Mouse (Mus musculus): ENCODE data around the gene Prmt3.
A peak's percentile ranks its signal among the peaks of the same experiment; 100 is the strongest.

The Prmt3 gene

DNA sequence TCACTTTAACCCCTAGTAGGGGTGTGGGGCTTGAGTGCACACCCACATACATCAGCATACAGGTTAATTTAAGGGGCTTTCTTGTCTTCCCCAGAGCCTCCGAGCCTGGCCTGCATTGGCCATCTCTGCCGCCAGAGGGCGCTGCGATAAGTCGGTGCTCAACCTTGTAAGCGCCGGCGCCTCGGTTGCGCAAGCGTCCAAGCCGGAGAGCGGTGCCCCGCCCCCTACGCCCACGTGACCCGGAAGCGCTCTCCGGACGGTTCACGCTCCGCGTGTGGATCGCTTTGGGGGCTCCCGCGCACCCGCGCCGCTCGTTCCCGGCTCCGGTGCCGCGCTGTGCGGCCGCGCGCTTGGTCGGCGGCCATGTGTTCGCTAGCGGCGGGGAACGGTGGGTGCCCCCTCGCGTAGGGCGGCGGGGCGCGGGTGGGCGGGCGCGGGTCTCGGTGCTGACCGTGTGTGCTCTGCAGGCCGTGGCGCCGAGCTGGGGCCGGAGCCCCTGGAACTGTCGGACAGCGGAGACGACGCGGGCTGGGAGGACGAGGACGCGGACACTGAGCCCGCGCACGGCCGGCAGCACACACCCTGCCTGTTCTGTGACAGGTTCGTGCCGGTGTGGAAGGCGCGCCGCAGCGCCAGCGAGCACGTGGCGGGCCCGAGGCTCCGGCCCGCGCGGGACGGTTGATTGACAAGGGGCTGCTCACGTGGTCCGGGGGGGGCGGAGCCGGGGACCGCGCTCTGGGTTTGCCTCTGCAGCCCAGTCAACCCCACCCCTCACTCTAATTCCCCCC, at the start of gene Prmt3:
TSS of gene Prmt3 (plus strand) at position 233 of the 788 bp plus-strand sequence.
- peak; percentile 95 for DNase-seq (ENCODE audit: low read depth)

GRCm38 (mm10) chr7:49734342-49734741, 43.8 kb upstream of the Prmt3 start:
- no peak for DNase-seq (ENCODE audit: low read depth)

DNA sequence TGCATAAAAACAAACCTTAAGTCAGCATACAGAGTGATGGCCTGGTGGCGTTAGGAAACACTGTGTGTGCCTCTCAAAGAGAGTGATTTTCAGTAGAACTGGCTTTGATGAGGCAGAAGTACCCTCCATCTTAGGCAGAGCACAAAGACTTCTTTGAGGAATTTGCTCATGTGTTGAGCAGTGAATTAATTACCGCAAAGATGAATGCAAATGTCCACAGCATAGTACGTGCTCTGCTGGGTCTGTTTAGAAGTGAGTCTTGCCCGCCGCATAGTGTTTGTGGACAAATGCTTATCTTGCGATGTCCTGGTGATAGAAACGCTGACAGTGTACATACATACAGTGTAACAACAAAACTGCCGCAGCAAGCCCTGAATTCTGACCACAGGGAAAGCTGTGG, 38.7 kb upstream of the Prmt3 start:
- no peak for DNase-seq (ENCODE audit: low read depth)

GRCm38 (mm10) chr7:49741474-49741873, 36.7 kb upstream of the Prmt3 start:
- no peak for DNase-seq (ENCODE audit: low read depth)

DNA sequence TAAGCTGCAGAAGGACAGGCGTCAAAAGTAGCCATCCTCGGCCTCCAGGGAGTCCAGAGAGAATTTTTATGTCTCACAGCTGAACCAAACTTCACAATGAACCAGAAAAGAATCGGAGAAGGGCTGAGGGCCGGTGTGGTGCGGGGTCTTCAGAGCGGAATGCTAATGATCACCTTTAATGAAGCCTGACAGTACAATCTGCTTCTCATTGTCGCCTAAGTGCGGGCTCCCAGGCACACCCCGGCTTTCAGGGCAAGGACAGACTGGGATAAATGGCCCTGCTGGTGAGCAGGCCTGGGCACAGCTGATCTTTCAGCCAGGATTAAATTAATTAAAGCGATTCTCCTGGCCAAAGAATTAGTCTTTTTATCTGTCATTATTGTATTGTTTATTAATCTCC, 36.2 kb upstream of the Prmt3 start:
- DNase-seq (ENCODE audit: low read depth), result no peak

DNA sequence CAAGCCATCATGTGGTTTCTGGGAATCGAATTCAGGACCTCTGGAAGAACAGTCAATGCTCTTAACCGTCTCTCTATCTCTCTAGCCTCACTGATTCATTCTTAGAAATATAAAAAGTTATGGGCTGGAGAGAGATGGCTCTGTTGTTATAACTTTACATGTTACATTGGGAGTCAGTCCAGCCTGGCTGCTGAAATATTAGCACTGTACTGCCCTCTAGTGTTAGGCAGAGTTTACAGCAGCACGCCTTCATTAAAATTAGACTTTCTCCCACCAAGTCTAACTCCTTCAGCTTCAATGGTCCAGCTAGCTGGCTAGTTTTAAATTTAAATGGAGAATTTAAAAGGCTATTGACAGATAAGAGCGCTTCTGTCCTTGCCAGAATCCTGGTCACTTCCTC, 27.0 kb upstream of the Prmt3 start:
- DNase-seq (ENCODE audit: low read depth), result no peak

- peak; percentile 50 for DNase-seq (ENCODE audit: low read depth)
Measured at GRCm38 (mm10) chr7:49752730-49753506, 25.2 kb upstream of the Prmt3 start.

DNA sequence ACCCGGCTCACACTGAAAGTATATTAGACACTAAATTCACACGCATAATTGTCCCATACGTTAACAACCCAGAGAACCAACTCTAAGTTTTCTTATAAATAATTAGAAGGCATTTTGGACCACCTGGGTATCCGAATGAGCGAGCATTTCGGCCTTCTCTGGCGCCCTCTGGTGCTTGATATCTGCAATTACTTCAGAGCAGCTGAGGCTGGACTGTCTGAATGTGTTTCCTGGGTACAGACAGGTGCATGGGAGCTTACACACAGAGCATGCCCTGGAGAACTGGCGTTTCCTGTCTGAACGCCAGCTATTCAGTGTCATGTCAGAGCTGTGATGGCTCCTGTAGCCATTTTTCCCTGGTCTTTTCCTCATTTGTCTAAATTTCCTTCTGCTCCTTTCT, 23.4 kb upstream of the Prmt3 start:
- no peak for DNase-seq (ENCODE audit: low read depth)

DNA sequence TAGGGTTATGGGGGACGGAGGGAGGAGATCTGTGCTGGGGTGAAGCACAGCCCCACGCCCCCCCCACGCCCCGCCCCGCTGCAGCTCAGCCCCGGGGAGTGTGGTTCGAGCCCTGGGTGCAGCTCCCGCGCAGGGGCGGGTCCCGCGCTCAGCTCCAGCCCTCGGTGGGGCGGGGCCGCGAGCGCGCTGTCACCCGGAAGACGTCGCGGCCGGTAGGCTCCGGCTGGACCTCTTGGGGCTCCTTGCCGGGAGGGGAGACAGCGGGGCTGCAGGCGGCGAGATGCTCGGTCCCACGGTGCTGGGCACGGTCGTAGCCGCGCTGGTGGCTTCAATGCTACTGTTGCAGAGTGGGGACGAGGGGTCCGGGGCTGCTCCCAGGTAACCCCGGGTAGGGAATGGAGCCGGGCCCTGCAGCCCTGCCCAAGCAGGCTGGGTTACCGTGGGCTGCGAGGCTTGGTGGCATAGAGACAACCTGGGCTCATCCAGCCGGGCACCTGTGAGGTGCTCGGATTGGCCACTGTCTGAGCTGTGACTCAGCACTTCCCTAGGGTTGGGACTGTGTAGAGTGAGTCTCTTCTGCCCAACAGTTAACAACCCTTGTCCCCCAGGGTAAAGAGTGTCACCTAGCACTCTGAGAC, 19.1 kb upstream of the Prmt3 start, which contains the start of gene Htatip2:
TSS of gene Htatip2 (plus strand) at position 182 of the 638 bp plus-strand sequence.
- no peak for DNase-seq (ENCODE audit: low read depth)

DNA sequence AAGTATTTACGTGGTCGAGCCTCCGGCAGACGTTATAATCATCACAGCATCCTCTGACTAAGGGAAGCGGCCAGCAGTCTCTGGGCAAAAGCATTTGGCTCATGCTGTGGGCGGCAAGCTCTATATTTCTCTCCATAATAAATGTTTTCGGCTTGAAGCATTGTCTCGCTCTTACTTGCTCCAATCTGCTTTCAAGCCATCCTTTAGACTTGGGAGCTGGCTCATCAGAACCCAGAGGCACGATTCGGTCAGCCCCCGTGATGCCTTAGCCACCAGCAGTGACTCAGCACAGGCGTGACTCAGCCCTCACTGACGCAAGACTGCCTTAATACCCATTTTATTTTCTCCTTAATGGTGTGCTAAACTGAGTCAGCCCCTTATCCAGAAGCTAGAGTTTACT, 15.5 kb upstream of the Prmt3 start:
- no peak for DNase-seq (ENCODE audit: low read depth)

DNA sequence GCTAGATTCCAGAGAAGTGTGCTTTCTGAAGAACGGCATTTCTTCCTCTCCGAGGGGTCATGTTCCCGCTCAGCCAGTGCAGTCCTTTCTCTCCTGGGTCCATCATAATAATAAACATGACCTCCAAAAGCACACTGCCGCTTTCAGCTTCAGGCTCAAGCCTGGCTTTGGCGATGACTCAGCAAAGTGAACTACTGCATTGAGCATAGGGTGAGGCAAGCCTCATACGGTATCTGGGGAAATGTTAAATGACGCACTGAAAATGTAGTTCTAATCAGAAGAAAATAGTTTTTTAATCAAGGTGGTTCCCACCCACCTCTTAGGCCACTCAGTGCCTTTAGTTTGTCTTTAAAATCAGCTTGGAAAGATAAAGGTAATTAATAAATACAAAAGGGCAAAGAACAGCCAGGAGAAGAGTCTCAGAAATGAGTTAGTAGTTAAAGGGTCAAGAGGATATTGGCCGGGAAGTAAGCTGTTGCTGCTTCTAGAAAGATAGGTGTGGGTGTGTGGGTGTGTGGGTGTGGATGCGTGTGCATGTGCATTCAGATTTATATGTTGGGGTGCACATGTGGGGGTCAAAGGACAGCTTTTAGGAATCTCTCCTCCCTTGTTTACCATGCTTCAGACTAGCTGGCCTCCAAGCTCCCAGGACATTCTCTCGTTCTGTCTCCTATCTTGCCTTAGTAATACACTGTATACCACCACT, 14.0 kb upstream of the Prmt3 start:
- DNase-seq (ENCODE audit: low read depth), result no peak

DNA sequence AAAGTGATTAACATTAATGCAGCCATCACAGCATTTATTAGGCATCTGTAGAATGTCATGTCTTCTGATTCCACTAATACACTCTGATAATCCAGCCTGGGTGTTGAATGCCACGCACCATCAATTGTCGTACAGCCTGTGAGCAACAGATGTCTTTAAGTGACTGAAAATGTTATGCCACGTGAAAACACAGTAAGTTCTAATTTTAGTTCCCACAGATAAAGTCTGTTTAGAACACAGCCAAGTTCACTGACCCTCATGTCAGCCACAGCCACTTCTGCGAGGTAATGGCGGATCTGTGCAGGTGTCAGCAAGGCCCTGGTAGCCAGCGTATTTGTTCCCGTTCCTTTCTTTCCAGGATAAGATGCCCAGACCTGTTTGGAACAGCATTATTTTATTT, 12.0 kb upstream of the Prmt3 start:
- DNase-seq (ENCODE audit: low read depth), result no peak

DNA sequence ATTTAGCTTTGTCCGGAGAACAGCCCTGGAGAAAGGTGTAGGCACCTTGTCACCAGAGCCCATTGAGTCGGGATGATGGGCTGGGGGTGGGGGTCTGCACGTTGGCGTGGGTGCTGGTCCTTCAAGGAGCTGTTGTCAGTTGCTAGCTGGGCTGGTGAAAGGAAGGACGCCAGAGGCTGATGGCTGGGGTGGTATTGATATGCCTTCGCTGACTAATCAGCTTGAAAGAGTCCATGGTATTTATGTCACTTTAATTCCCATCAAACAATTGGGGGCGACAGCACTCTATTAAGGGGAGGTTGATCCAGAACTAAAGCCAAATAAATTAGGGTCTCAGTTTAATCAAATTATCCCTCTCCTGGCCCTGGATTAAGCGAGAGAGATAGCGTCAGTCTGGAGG, 9.6 kb upstream of the Prmt3 start:
- no peak for DNase-seq (ENCODE audit: low read depth)

GRCm38 (mm10) chr7:49774396-49774795, 3.8 kb upstream of the Prmt3 start:
- DNase-seq (ENCODE audit: low read depth), result no peak

DNA sequence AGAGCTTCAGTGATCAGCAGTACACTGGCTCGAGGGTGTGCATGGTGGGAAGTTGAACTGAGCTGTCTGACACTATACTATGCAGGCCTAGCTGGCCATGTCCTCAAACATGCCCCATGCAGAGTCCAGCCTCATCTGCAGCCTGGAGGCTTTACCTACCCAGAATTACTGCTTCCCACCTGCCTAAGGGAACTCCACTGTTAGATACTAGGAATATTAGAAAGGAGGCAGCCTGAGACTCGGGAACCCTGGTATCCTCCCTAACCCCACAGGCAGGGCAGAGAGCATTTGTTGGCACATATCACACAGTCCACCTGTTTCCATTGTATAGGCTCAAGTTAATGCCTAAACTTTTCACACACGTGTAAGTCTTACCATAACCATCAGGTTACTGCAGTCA, 561 bp upstream of the Prmt3 start:
- no peak for DNase-seq (ENCODE audit: low read depth)

DNA sequence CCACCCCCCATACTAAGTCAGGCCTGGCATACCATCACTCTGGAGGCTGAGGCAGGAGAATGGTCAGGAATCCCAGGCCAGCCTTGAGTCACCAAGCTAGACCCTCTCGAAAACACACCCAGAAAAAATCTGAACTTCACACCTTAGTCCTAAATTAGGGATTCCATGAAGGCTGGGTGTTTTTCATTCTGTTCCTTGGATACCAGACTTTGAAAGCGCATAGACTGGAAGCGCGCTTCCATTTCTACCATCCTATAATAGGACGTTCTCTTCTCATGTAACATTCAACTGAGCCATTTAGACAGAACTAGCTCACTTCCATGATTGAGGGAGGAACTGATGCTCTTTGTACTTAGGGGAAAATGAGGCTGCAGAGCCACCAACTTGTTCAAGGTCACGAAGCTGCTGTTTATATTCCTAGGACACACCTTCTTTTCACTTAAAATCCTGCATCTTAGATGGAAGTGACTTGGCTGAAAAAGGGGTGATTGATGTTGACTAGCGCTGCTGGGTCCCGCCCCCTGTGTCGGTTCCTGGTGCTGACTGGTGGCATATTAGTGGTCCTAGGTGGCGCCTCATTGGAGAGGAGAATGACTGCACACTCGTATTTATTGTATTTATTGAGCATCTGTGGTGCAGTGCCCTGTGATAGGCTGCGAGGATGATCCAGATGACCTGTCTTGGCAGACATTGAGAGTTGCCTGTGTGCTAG, 914 bp downstream of the Prmt3 start:
- DNase-seq (ENCODE audit: low read depth), result no peak

DNA sequence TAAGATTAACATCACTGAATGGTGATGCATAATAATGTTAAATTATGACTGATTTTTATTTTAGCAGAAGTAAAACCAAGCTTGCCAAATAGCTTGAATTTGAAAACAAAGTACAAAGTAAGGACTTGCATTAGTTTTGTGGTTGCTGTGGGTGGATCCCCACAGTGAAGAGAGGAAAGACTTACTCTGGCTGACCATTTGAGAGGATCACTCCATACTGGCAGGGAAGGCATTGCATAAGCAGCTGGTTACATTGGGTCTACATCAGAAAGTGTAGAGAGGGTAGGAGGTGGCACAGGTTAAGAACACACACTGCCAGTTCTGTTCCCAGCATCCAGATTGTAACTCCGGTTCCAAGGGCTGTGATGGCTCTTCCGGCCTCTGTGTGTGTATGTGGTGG, 4.9 kb downstream of the Prmt3 start:
- DNase-seq (ENCODE audit: low read depth), result no peak

DNA sequence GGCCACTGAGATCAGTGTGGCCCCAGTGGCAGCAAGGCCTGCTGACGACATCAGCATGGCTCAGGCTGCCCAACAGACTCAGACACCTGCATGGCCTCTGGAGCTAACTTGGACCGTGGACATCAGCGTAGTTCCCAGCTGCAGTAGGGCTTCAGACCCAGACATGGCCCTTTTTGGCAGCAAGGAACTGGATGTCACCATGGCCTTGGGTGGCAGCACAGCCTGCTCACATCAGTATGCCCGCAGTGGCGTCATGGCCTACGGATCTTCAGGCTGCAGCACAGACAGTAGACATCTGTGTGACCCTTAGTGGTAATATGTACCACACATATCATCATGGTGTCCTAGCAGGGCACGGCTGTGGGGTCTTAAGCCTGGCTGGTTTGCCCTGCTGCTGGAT, 7.0 kb downstream of the Prmt3 start:
- no peak for DNase-seq (ENCODE audit: low read depth)

- DNase-seq (ENCODE audit: low read depth), result no peak
Measured at GRCm38 (mm10) chr7:49786618-49787382, 8.7 kb downstream of the Prmt3 start.

- no peak for DNase-seq (ENCODE audit: low read depth)
Measured at GRCm38 (mm10) chr7:49787383-49787645, 9.2 kb downstream of the Prmt3 start.

GRCm38 (mm10) chr7:49794304-49794703, 16.2 kb downstream of the Prmt3 start:
- no peak for DNase-seq (ENCODE audit: low read depth)
